Mouse (Mus musculus): Measurements from ENCODE around the gene Polr3a.

The Polr3a gene

DNA sequence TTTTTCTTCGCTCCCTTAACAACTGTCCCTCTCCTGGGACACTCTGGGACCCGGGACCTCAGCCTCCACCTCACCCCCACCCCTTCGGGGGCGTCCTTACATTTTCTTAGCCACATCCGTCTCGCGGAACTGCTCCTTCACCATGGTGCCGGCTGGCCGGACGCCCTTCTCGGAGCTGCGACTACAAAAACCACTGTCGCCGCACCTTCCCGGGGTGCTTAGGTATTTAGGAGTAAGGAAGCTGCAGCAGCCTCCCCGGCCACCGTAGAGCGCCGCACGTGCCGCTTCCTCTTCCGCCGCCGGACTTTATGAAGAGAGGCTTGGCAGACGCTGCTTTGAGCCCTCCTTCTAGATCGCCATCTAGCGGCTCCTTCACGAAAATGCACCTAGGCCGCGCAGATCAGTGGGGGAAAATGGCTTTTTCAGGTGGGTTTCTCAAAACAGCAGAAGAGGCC lies at the start of gene Polr3a, which contains the start of gene Rps24:
Polr3a (minus strand) TSS at position 286 of the 455 bp plus-strand sequence.
Rps24 (plus strand) TSS at position 353 of the 455 bp plus-strand sequence.
- peak; percentile 90 for DNase-seq (ENCODE audit: low spot score)

DNA sequence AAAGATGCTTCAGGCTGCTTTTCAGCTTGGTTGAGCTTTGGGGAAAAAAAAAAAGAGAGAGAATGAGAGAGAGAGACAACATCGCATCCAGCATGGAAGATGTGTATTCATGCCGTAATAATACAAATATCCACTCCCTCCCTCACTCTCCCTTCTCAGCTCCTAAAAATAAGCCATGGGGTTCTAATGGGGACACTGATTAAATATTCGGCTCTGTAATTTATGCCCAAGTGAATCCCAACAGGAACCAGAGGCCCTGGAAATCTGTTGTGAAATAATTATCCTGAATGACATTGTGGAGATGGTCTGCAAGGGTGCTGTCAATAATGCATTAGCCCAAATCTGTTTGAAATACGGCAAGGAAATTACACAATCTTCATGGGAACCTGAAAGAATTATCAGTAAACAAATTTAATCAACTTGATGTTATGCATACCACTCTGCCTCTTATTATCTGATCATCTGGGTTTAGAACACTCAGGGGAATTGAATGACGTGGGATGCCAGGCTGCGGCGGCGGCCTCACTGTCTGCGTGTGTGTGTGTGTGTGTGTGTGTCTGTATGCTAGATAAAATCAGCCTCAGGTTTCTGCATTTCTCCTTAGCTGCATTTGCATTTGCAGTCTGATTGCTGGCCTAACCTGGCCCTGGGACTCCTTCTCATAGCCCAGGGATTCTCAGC lies 48.1 kb upstream of the Polr3a start:
- DNase-seq (ENCODE audit: low spot score): no peak

DNA sequence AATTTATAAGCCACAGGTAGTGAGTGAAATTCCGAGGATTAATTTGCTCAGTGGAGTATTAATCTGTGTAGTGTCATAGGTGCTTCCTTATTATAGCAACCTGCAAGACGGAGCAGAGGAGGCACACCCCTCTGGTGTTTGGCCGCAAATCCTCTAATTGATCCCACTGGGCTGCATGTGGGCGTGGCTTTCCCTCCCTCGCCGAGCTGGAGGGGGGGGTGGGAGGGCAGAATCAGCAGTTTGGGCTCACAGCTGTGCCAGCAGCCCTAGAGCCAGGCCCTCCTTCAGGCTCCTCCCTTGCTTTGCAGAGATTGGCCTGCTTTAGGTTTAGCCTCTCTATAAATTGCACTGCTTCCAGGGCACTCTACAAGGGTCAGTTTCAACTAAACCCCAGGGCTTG lies 43.4 kb upstream of the Polr3a start:
- DNase-seq (ENCODE audit: low spot score): no peak

DNA sequence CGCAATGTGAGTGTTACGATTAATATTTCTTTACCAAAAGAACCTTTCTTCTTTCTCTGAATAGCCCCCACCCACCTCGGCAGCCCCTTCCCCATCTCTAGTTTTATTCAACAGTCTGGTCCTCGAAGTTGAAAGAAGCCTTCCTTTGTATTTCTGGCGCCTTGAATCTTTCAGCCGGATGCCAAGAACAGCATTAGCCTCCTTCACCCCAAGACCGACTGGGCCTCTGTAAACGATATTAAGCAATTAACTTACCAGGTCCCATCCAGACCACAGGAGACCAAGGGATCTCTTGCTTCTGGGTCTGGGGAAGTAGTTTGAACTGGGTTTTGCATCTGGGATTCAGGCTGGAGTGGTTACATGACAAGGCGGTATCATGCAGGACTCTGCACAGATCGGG lies 39.6 kb upstream of the Polr3a start:
- DNase-seq (ENCODE audit: low spot score): no peak

DNA sequence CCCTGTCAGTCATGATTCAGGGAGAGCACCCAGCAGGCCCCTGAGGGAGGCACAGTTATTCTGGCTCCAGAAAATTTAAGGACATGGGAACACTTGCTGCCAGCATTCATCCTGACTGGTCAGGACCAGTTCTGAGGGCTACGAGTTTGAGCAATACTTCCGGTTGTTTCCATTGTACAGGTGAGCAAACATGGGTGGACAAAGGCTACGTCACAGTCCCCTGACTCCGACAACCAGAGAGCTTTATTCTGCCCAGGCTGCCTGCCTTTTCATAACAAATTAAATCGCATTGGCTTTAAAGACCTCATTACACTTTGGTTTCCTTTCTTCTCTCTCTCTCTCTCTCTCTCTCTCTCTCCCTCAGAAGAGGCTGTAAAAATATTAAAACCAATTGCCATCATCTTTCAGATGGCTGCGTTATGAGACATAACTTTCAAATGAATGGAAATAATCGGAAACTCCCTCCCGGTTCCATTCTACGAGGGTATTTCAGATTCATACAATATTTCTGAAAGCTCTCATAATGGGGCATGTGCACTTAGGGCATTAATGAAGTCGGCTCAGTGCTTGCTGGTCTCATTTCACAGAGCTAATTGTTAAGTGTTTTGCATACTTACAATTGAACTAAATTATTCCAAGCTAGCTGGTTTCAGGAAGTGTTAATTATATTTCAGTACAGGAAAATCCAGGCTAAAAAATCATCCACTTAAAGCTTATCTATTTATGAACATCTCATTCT lies 39.0 kb upstream of the Polr3a start:
- DNase-seq (ENCODE audit: low spot score): no peak

DNA sequence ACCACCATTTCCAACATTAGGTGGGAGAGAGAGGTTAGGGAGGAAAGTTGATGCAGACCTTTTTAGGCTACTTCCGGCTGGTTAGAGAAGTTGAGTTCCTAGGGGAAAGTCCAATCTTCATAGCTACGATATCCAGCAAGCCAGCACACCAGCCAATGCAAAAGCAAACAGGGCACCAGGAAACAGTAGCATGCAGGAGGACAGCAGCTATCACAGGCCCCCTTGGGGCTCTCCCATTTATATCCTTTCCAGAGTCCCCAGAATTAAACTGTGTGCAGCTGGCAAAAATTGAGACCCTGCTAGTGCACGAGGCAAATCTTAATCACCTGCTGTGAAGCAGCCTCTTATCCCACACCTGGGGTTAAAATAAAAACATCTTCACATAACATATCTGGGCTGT lies 38.3 kb upstream of the Polr3a start:
- DNase-seq (ENCODE audit: low spot score): no peak

DNA sequence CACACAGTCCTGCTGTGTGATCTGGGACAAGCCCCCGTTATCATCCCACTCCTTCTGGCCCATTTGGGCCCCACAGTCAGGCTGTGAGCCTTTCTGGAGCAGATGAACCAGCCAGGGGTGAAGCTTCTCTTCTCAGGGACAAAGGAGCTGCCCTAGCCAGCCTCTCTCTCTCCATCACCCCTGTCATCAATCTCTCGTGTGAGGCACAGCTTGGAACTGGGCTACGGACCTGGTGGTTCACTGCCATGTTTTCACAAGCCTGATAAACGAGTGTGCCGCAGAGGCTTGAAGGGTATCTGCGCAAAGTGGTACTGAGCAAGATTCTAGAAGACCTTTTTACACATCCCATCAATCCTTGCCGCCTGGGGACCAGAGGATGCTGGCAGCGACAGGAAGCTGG lies 34.7 kb upstream of the Polr3a start:
- no peak for DNase-seq (ENCODE audit: low spot score)

DNA sequence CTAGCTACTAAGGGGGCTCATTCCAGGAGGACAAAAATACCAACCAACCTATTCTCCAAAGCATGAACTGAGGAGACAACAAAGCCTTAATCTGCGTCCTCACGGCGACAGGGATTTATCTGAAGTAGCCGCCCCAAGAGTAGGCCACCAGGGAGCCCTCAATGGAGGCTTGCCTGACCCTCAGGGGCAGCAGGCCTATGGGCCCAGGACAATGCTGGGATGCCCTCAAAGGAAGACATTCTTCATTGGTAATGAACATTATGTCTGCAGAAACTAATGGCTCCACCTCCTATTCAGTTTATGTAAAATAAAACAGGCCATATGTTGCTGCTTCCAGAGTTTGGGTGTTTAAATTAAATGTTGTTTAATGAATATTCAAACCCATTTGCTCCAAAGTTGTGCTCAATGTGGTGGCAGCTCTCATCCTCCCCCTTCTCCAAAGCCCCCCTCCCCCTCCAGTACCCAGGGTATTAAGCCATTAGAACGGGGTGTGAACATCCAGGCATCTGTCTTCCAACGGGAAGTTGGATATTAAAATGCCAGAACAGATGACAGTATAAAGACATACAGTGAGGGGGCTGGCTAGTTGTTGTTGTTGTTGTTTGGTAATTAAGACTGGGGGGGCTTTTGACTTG lies 25.8 kb upstream of the Polr3a start:
- DNase-seq (ENCODE audit: low spot score): no peak

DNA sequence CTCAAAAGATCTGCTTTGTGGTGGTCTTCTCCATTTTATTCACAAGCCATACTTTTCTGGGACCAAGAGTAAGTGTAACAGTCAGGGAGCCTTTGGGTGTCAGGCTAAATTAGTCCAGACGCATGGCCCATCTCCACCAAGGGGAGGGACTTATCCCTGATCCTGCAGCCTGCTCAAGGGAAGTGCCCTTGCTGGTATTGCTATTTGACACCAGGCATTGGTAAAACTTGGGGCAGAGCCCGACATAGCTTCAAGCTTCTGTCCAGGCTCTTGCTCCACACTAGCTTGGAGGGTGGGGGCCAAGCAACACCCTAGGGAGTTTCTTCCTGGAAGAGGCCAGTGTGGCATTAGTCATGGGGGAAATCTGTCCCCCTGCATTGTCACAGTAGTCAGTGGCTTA lies 23.8 kb upstream of the Polr3a start:
- no peak for DNase-seq (ENCODE audit: low spot score)

DNA sequence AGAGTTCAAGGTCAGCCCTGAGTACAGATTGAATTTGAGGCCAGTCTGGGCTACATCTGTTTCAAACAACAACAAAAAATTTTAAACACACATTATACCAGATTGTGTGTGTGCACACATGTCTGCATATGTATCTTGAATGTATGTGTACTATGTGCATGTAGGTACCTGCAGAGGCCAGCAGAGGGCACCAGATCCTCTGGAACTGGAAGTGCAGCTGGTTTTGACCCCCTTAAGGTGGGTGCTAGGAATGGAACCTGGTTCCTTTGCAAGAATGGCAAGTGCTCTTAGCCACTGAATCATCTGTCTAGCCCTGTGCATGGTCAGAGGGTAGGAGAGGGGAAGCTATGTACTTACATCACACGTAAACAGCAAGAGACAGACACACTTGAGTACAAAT lies 23.4 kb upstream of the Polr3a start:
- no peak for DNase-seq (ENCODE audit: low spot score)

DNA sequence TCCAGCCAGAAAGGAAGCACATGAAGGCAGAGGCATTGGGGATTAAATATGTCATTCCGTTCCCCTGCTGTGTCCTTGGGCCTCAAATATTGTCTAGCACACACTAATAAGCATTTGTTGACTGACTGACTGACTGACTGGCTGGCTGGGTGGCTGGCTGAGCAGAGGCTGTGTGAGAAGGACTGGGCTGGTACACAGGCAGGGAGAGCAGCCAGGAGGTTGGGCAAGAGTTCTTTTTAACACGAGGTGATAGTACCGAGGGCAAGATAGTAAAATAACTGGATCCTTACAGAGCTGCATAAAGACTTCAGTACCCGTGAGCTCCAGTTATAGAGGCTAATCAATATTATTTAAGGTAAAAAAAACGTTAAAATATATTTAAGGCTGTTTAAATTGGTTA lies 22.7 kb upstream of the Polr3a start:
- DNase-seq (ENCODE audit: low spot score): no peak

DNA sequence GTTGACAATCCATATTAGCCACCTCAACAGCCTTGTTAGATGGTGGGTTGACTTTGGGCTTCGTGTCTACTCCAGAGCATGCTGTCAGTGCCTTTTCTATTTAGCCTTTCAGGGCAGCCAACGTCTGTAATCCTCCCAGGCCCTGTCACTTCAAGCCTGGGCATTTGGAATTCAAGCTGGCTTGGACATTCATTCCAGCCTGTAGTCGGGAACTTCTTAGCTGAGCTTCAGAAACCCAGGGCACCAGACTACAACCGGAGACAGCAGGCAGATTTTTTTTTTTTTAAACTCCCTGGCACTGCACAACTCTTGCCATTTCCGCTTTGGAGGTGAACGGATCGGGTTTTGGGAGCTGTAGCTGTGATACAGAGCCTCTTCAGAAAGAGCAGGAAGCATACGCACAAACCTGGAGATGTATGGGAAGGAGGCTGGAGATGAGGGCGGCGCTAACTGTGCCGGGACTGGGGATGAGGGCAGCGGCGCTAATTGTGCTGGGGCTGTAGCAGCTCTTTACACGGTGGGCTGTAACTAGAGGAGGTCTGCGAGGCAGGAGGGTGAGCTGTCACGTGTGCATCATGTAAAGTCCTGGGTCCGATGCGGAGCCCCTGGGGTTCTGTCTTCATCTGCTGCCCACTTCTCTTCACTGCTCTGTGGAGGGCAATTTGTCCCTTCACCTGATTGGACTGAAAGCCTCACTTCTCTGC lies 21.4 kb upstream of the Polr3a start:
- DNase-seq (ENCODE audit: low spot score): no peak

DNA sequence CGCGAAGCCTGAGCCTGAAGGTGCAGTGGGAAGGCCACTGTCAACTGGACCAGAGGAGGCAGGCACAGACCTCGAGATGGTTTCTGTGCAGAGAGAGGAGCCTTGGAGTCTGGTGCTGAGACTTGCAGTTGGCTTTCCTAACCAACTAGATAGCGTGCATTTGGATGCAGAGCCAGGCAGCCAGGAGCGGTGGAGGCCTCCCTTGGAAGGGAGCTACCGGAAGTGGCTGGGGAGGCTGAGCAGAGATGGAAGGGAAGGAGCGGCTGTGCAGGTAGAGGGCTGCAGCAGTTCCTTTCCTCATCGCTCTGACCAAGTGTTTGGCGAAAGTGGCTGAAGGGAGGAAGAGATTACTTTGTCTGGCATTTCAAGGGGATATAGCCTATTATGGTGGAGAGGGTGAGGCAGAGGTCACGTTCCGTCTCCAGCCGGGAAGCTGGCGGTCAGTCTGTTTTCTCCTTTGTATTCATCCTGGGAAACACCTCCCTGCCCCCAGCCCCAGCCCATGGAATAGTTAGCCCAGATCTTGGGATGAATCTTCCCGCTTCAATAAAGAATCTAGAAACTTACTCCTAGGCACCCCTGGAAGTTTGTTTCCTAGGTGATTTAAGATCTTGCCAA lies 20.7 kb upstream of the Polr3a start:
- DNase-seq (ENCODE audit: low spot score): no peak

DNA sequence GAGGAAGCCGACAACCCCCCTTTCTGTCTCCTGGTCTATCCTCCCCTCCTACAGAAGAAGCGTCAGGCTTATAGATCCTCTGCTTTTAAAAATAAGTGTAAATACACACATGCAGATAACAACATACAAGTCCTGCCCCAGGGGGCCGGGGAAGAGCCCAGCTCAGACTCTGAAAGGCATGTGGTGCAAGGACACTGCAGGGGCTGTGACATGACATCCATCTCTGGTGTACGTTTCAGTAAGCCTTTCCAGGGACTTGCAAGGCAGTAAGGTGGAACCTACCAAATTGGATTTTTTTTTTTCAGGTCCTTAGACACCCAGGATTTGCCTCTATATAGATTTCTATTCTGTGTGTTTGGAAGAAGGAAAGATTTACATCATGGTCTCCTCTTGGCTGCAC lies 14.4 kb upstream of the Polr3a start:
- no peak for DNase-seq (ENCODE audit: low spot score)

DNA sequence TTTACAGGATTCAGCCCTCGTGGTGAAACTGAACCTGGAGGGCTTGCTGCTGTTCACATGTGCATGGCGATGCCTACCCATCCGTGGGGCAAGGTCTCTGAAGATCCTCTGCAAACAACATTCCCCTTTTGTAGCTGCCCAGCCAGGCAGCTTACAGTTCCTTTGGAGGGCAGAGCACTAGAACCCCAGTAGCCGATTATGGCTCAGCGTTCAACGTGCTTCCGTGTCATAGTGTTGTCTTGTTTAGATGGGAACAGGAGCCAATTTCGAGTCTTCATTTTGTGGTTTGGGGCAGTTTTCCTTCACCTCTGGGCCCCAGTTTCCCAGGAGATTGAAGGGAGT lies 14.0 kb upstream of the Polr3a start:
- no peak for DNase-seq (ENCODE audit: low spot score)

DNA sequence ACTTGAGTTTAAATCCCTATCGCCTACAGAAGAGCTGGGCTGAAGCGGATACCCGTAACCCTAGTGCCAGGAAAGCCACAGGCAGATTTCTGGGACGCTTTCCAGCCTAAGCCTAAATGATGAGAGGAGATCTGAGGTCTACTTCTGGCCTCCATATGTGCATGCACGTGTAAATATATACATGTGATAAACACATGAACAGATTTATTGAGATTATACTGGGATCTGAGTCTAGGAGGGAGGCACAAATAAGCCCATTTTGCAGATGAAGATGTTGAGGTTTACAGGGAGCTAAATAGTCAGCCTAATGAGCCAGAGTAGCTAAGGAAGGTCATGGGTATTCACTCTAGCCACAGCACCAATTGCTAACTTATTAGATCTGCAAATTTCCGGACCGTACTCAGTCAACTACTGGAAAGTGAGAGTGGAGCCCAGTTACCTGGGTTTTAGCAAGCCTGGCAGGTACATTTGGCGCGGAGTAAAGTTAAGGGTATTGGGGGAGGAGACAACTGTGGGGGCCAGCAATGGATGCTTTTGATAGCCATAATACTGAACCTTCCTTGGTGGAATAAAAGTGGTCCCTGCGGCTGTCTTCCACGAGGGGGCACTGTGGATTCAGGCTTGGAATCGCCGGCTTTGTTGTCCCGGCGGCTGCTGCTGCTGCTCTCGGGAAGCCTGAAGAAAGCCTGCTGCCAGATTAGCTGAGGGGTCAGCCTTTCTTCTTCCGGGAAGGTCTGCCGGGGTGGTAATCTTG lies 13.4 kb upstream of the Polr3a start:
- DNase-seq (ENCODE audit: low spot score): peak; percentile 50

DNA sequence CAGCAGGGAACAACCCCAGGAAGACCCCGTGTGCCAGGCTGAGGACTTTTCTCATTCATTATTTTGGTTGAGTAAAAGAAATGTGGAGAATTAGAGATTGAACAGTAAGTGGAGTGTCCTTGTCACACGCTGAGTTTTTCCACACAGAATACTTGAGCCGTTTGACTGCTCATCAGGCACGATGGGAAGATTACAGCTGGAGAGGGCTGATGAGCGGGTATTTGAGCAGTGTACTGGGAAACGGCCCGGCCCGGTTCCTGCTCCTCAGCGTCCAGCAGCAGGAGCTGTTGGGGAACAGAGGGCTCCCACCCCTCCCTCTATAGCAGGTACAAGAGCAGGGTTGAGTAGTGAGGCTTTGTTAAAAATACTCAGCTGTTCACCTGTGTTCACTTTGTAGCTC lies 12.6 kb upstream of the Polr3a start:
- DNase-seq (ENCODE audit: low spot score): no peak

DNA sequence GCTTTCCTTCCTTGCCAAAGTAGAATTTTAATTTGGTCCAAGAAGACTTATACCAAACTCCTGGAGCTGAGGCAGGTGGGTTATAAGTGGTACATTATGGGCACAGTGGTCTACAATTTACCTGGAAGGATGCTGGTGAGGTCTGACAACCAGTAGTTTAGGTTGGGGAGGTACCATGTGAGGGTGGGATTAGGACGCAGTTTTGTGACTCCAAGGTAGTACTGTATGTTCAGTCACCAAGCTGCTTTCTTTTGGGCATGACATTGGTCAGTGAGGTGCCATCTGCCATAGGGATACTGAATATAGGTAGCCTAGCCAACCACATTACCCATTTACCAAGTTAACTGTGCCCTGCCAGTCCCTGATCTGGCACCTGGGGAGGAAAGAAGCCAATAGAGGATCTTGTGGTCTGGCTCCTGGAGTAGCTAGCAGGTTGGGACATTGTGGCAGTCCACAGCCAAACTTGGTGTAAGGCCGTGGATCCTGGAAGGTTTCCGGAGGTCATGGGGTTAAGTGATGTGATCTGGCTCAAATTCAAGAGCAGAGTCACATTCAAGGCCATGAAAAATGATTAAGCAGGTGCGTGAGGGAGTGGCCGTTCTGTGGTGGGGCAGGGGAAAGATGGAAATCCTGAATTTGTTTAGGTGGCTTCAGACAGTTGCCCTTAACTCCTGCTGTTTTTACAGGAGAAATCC lies 11.8 kb upstream of the Polr3a start:
- no peak for DNase-seq (ENCODE audit: low spot score)

DNA sequence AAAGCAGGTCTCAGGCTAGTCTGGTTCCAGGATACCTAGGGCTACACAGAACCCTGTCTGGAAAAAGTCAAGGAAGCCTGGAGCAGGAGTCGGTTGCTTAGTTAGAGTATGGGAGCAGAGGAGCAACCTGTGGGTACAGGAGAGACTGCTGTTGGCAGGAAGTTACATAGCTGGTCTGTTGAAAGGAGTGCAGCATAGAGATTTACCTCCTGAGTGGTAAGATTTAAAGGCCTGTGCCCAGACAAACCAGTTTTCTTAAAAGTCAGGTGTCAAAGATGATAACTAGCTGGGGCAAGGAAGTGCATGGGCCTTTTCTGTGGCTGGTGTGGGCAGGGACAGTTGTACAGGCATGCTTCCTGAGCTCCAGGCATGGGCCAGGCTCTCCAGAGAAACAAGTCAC lies 10.6 kb upstream of the Polr3a start:
- no peak for DNase-seq (ENCODE audit: low spot score)

DNA sequence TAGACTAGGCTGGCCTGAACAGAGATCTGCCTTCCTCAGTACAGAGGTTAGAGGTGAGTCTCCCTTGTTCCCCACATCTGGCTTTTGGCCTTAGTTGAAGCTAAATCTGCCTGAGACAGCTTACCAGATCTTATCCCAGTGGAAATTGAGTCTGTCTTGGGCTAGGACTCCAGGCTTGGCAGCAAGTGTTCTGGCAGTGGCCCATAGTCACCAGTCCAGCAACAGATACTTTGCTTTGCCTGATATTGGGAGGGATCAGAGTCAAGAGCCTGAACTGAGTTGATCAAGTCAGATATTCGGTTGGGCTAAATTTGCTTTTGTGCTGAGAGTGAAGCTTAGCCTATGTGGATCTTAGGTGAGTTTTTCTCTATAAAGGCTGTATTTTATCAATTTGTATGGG lies 9.6 kb upstream of the Polr3a start:
- DNase-seq (ENCODE audit: low spot score): no peak

DNA sequence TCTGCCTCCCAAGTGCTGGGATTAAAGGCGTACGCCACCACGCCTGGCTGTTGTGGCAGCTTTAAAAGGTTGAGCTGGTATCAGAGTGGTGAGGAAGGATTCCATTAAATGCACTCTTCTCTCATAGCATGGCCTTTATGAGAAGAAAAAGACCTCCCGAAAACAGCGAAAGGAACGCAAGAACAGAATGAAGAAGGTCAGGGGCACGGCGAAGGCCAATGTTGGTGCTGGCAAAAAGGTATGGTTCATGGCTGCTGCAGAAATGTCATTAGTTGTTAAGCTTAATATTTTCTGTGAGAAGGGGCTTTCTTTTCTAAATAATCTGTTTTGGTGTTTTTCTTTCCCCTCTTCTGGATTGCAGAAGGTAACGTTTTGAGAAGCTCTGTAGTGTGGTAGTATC lies 6.4 kb upstream of the Polr3a start:
- no peak for DNase-seq (ENCODE audit: low spot score)

All from T-cell, adult 2 months (primary cell).